Mouse (Mus musculus) myocyte (in vitro differentiated cells): ENCODE results near the gene Kif2b.

Source experiments
- MYOD1 ChIP-seq, 3 experiments: IDR thresholded peaks; one replicate each; pipeline ENCODE4 v1.6.1; 2011; ENCODE audit warnings: control low read depth in 2 of 3, low read depth in 2 of 3, mild to moderate bottlenecking in 2 of 3, moderate library complexity in 1 of 3; ENCODE audit not compliant: insufficient read length in 2 of 3, control insufficient read depth in 1 of 3
- POLR2A ChIP-seq: IDR thresholded peaks from one replicate; pipeline ENCODE4 v1.6.1; 2011; ENCODE audit warnings: low read depth, mild to moderate bottlenecking, control low read depth, moderate library complexity; ENCODE audit not compliant: insufficient read length
- REST ChIP-seq: IDR thresholded peaks from one replicate; pipeline ENCODE4 v1.6.1; 2011; ENCODE audit warnings: mild to moderate bottlenecking, control low read depth, moderate library complexity; ENCODE audit not compliant: insufficient read depth, insufficient read length

GRCm38 (mm10) chr11:91593088-91593487 lies 15.7 kb upstream of the Kif2b start:
- no peak for TF ChIP-seq MYOD1 (IDR thresholded peaks at IDR 0.05; ENCODE audit: control insufficient read depth in 1 of 3, insufficient read length in 2 of 3, low read depth in 2 of 3)
- TF ChIP-seq POLR2A: no peak
- no peak for TF ChIP-seq REST
